ENCODE assay signal across 8 mouse cellular contexts in genomic region chr5:120502675-120503143, GRCm38 (mm10). TPM values are rescaled to one million over a fixed set of nuclear protein-coding genes. Genes with fewer than 3 reads are reported as not detected.
A peak's percentile ranks its signal among the peaks of the same experiment; 100 is the strongest.
DNase-seq lines count a peak whose midpoint lies in the region; ATAC-seq and TF ChIP-seq lines count a peak whose summit lies in the region.

No protein-coding gene starts in this region.

- H3K36me3 ChIP-seq in embryonic facial prominence, embryonic 11.5 days (replicated peaks; ENCODE audit: control insufficient read depth, insufficient read depth, low read depth, low read length) = no peaks in the 10 kb centered on the region; the same call in 1 of the 2 replicates
- H3K36me3 ChIP-seq in intestine, embryonic 14.5 days (ENCODE audit: control insufficient read depth, insufficient read depth, low read length) = 0 out of 2 replicates have a peak, but pooled peaks cover 3% of the 10 kb centered on the region
- H3K36me3 ChIP-seq in neural tube, embryonic 12.5 days = peaks cover under 1% of the 10 kb centered on the region; the same call in 1 of the 2 replicates

- peaks cover 12% of the 10 kb centered on the region for H3K4me1 ChIP-seq in lung, adult 2 months (ENCODE audit: control insufficient read depth, insufficient read depth, low read length)
- no peaks in the 10 kb centered on the region; the same call in 1 of the 2 replicates for H3K4me1 ChIP-seq in embryonic facial prominence, embryonic 11.5 days (ENCODE audit: control insufficient read depth, insufficient read depth, low read length)
- peaks cover 9% of the 10 kb centered on the region; the same call in 1 of the 2 replicates for H3K4me1 ChIP-seq in intestine, embryonic 14.5 days (replicated peaks; ENCODE audit: control insufficient read depth, insufficient read depth, low read length)
- peaks cover 17% of the 10 kb centered on the region for H3K4me1 ChIP-seq in neural tube, embryonic 12.5 days

- no peaks in the 10 kb centered on the region for H3K27me3 ChIP-seq in embryonic facial prominence, embryonic 11.5 days (ENCODE audit: control insufficient read depth, insufficient read depth, low read length)
- H3K27me3 ChIP-seq in intestine, embryonic 14.5 days (replicated peaks; ENCODE audit: control insufficient read depth, insufficient read depth, low read length) = no peaks in the 10 kb centered on the region
- no peaks in the 10 kb centered on the region for H3K27me3 ChIP-seq in neural tube, embryonic 12.5 days (replicated peaks)

- peak overlapping the region; percentile 84 for H3K9ac ChIP-seq in embryonic facial prominence, embryonic 11.5 days (replicated peaks; ENCODE audit: low read length)
- peak overlapping the region; percentile 81 for H3K9ac ChIP-seq in intestine, embryonic 14.5 days (ENCODE audit: low read length)
- H3K9ac ChIP-seq in neural tube, embryonic 12.5 days = peak overlapping the region; percentile 87

- H3K27ac ChIP-seq in embryonic facial prominence, embryonic 11.5 days (replicated peaks; ENCODE audit: low read depth, low read length) = no peak overlapping the region
- H3K27ac ChIP-seq in intestine, embryonic 14.5 days (ENCODE audit: low read depth) = no peak overlapping the region
- H3K27ac ChIP-seq in neural tube, embryonic 12.5 days = no peak overlapping the region

- DNase-seq in lung, adult 2 months = no peak
- DNase-seq in lung, adult 18-20 months = no peak
- no peak for DNase-seq in embryonic facial prominence, embryonic 11.5 days (ENCODE audit: low spot score)
- DNase-seq in intestine, embryonic 14.5 days (ENCODE audit: low spot score) = no peak
- no peak for DNase-seq in urinary bladder, postnatal 10 days (ENCODE audit: low spot score)
- no peak for DNase-seq in thymus, postnatal 25 days
- DNase-seq in cerebellum, adult 8-10 months = no peak

- peak overlapping the region; percentile 84 for H3K4me3 ChIP-seq in lung, adult 2 months (replicated peaks; ENCODE audit: extremely low read depth, low read depth, low read length)
- peak overlapping the region; percentile 88 for H3K4me3 ChIP-seq in embryonic facial prominence, embryonic 11.5 days (ENCODE audit: low read depth, low read length)
- peak overlapping the region; percentile 90 for H3K4me3 ChIP-seq in intestine, embryonic 14.5 days (ENCODE audit: low read depth, low read length)
- H3K4me3 ChIP-seq in neural tube, embryonic 12.5 days = peak overlapping the region; percentile 88

- H3K4me2 ChIP-seq in embryonic facial prominence, embryonic 11.5 days (ENCODE audit: low read depth, low read length) = peak overlapping the region; percentile 91
- peak overlapping the region; percentile 93 for H3K4me2 ChIP-seq in intestine, embryonic 14.5 days (ENCODE audit: low read length)
- H3K4me2 ChIP-seq in neural tube, embryonic 12.5 days (replicated peaks) = peak overlapping the region; percentile 94

- no peaks in the 10 kb centered on the region for H3K9me3 ChIP-seq in embryonic facial prominence, embryonic 11.5 days (replicated peaks; ENCODE audit: control insufficient read depth, low read length)
- H3K9me3 ChIP-seq in intestine, embryonic 14.5 days (ENCODE audit: control insufficient read depth, low read length) = no peaks in the 10 kb centered on the region
- H3K9me3 ChIP-seq in neural tube, embryonic 12.5 days = no peaks in the 10 kb centered on the region

- no peak for TF ChIP-seq POLR2A in lung, adult 2 months (IDR thresholded peaks at IDR 0.05; ENCODE audit: borderline replicate concordance, extremely low read depth, low read depth, low read length)

- TF ChIP-seq CTCF in lung, adult 2 months (IDR thresholded peaks at IDR 0.05; ENCODE audit: insufficient read depth, low read length) = no peak

- WGBS in lung, adult 2 months = 6% methylated on average over 12 of the region's 12 CpGs
- 8% methylated on average over 12 of the region's 12 CpGs for WGBS in embryonic facial prominence, embryonic 11.5 days
- WGBS in intestine, embryonic 14.5 days = 11% methylated on average over 12 of the region's 12 CpGs
- 15% methylated on average over 12 of the region's 12 CpGs for WGBS in neural tube, embryonic 12.5 days

- no peak for ATAC-seq in embryonic facial prominence, embryonic 11.5 days (replicated peaks; ENCODE audit: insufficient number of reproducible peaks, low FRiP score, low TSS enrichment, low read depth)
- ATAC-seq in intestine, embryonic 14.5 days (replicated peaks; ENCODE audit: low FRiP score, low TSS enrichment, low read depth) = no peak
- peak; percentile 14; the same call in 1 of the 2 replicates for ATAC-seq in neural tube, embryonic 12.5 days (ENCODE audit: low FRiP score, low read depth)

RNA-seq across cellular contexts. Expression of gene Plbd2, which starts 0.7 kb away (rescaled TPM):
- polyA plus RNA-seq in lung, adult 2 months (2012; rRNA removed) = 40.0 and 42.7 TPM in 2 replicates
- polyA plus RNA-seq in embryonic facial prominence, embryonic 11.5 days (2014; fragmentation: Nextera tagmentation; extraction: Ambion mirVana) = 20.9 and 25.3 TPM in 2 replicates
- polyA plus RNA-seq in intestine, embryonic 14.5 days (2014; fragmentation: Nextera tagmentation; extraction: Ambion mirVana) = 36.5 and 42.1 TPM in 2 replicates
- 44.7 and 46.2 TPM in 2 replicates for polyA plus RNA-seq in neural tube, embryonic 12.5 days (2016; fragmentation: Nextera tagmentation; extraction: Ambion mirVana)

RNA-seq across cellular contexts. Expression of gene Slc8b1, which starts 8.3 kb away (rescaled TPM):
- 37.0 and 40.0 TPM in 2 replicates for polyA plus RNA-seq in lung, adult 2 months (2012; rRNA removed)
- polyA plus RNA-seq in embryonic facial prominence, embryonic 11.5 days (2014; fragmentation: Nextera tagmentation; extraction: Ambion mirVana) = 1.3 and 1.8 TPM in 2 replicates
- 3.3 and 3.8 TPM in 2 replicates for polyA plus RNA-seq in intestine, embryonic 14.5 days (2014; fragmentation: Nextera tagmentation; extraction: Ambion mirVana)
- polyA plus RNA-seq in neural tube, embryonic 12.5 days (2016; fragmentation: Nextera tagmentation; extraction: Ambion mirVana) = 5.6 and 6.9 TPM in 2 replicates

RNA-seq across cellular contexts. Expression of gene Sds, which starts 26.4 kb away (rescaled TPM):
- polyA plus RNA-seq in lung, adult 2 months (2012; rRNA removed) = 0.65 and 0.70 TPM in 2 replicates
- not detected in 2 replicates for polyA plus RNA-seq in embryonic facial prominence, embryonic 11.5 days (2014; fragmentation: Nextera tagmentation; extraction: Ambion mirVana)
- not detected in 2 replicates for polyA plus RNA-seq in intestine, embryonic 14.5 days (2014; fragmentation: Nextera tagmentation; extraction: Ambion mirVana)
- not detected in 2 replicates for polyA plus RNA-seq in neural tube, embryonic 12.5 days (2016; fragmentation: Nextera tagmentation; extraction: Ambion mirVana)

RNA-seq across cellular contexts. Expression of gene Sdsl, which starts 30.1 kb away (rescaled TPM):
- 2.1 and 2.3 TPM in 2 replicates for polyA plus RNA-seq in lung, adult 2 months (2012; rRNA removed)
- polyA plus RNA-seq in embryonic facial prominence, embryonic 11.5 days (2014; fragmentation: Nextera tagmentation; extraction: Ambion mirVana) = 3.6 and 4.9 TPM in 2 replicates
- 8.4 and 9.9 TPM in 2 replicates for polyA plus RNA-seq in intestine, embryonic 14.5 days (2014; fragmentation: Nextera tagmentation; extraction: Ambion mirVana)
- polyA plus RNA-seq in neural tube, embryonic 12.5 days (2016; fragmentation: Nextera tagmentation; extraction: Ambion mirVana) = 7.0 TPM in 2 replicates
